Mouse (Mus musculus) neural tube, embryonic 13.5 days (tissue): ENCODE data around the gene Fcgr3. TPM values are rescaled to one million over a fixed set of nuclear protein-coding genes. Genes with fewer than 3 reads are reported as not detected.
"Not testable (repeated sequence)": the region's sequence is repeated elsewhere in the genome, so short reads cannot be mapped to it uniquely, and the experiment has no call there.

Experiments
- ATAC-seq: fragments of 200-750 bp; cut with Nextera tagmentation; 2 replicates; pipeline ENCODE4 v1.8.0; 2017; ENCODE audit warnings: low read depth, mild to moderate bottlenecking, moderate TSS enrichment, moderate library complexity
- H3K27ac ChIP-seq: fragments of 300-500 bp; sonication (generic); replicated peaks from 2 replicates; pipeline ENCODE4 v1.5.1; 2015; ENCODE audit warnings: moderate library complexity, mild to moderate bottlenecking, inconsistent platforms
- H3K27me3 ChIP-seq: fragments of 300-500 bp; sonication (generic); 2 replicates; pipeline ENCODE4 v1.6.1; 2015; ENCODE audit warnings: mild to moderate bottlenecking, inconsistent platforms
- H3K36me3 ChIP-seq: fragments of 300-500 bp; sonication (generic); 2 replicates; pipeline ENCODE4 v1.6.1; 2015; ENCODE audit warnings: mild to moderate bottlenecking, inconsistent platforms
- H3K4me1 ChIP-seq: fragments of 300-500 bp; sonication (generic); replicated peaks from 2 replicates; pipeline ENCODE4 v1.6.1; 2015; ENCODE audit warnings: inconsistent platforms
- H3K4me2 ChIP-seq: fragments of 300-500 bp; sonication (generic); 2 replicates; pipeline ENCODE4 v1.6.1; 2015; ENCODE audit warnings: inconsistent platforms, mild to moderate bottlenecking, moderate library complexity
- H3K4me3 ChIP-seq: fragments of 300-500 bp; sonication (generic); 2 replicates; pipeline ENCODE4 v1.5.1; 2015; ENCODE audit warnings: mild to moderate bottlenecking, inconsistent platforms
- H3K9ac ChIP-seq: fragments of 300-500 bp; sonication (generic); 2 replicates; pipeline ENCODE4 v1.6.1; 2015; ENCODE audit warnings: moderate library complexity, mild to moderate bottlenecking, inconsistent platforms
- H3K9me3 ChIP-seq: fragments of 300-500 bp; sonication (generic); 2 replicates; pipeline ENCODE4 v1.6.1; 2016; ENCODE audit warnings: inconsistent platforms
- WGBS: fragments of 180-500 bp; shearing (Covaris S2); methylation state at CpG from one replicate; pipeline ENCODE4 v1.1.7; 2015; 5-methylcytosine and 5-hydroxymethylcytosine counted together
- polyA plus RNA-seq: library from polyadenylated mRNA; unstranded; fragments of >200 nt; fragmentation: Nextera tagmentation; extraction: Ambion mirVana; gene quantifications from 2 replicates; pipeline ENCODE4 v1.2.1, GENCODE M21; 2015

The Fcgr3 gene
- 9.0 and 10.9 TPM in 2 replicates for polyA plus RNA-seq

DNA sequence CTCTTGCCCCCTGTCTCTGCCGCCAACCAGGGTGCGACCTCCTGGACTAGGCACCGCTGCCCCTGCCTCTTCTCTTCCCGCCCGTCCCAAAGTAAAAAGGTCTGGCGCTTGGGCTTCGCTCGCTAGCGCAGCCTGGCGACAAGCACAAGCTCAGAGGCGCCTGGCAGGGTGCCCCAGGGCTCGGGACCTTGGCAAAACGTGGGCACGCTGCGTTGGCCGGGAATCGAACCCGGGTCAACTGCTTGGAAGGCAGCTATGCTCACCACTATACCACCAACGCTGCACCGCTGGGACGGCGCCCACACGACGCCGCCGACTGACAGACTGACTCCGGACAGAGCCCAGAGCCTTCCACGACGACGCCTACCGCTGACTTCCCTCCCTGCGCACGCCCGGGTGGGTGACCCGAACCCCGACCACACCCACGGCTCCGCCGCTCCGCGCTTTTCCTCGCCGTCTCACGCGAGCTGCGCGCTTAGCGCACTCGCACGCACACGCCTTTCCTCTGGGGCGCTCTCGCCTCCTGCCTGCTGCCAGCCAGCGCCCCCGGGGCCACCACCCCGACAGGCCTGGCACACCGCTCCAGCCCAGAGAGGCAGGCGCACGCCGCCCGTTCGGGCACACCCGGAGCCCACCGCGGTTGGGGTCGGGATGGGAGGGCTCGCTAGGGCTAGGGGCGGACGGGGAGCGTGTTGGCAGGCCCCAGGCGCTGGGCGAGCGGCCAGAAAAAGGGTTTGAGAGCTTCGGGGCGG lies at the start of gene Fcgr3:
Gene Fcgr3, minus strand, starts transcription at position 445 of the 752 bp plus-strand sequence.
- not testable (repeated sequence) for H3K4me1 ChIP-seq, H3K36me3 ChIP-seq, H3K27ac ChIP-seq, H3K9ac ChIP-seq, H3K9me3 ChIP-seq
- Histone ChIP-seq H3K4me3 (peak within 1 kb of the TSS; percentile 29), H3K27me3 (peaks cover 48% of the 10 kb centered on the region), H3K4me2 (peak within 1 kb of the TSS; percentile 43)
- 2% methylated on average over 44 of the region's 75 CpGs for WGBS
- ATAC-seq: peak; percentile 60

DNA sequence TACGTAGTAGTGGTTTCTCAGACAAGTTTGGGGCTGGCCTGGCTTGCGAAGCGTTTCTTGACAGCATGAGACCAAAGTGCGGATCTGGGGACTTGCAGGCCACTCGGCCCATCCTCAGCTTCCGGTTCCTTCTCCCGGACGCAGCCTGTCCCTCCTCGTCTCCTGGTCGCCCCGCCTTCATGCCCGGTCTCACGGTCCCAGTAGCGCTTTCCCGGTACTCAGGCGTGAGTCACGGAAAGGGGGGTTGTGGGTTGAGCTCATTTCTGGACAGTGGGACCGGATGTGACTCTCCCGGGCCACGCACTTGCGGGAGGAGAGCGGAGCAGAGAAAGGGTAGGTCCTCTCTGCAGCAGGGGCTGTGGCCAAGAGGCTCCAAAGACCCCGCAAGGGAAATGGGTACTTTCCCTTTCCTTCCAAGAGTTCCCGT lies 49.2 kb upstream of the Fcgr3 start, which contains the start of gene Cfap126:
Gene Cfap126, plus strand, starts transcription at position 46 of the 427 bp plus-strand sequence.
- H3K4me3 ChIP-seq: peak within 1 kb of the TSS; percentile 49
- peak within 1 kb of the TSS; percentile 76 for H3K27ac ChIP-seq
- peak within 1 kb of the TSS; percentile 74 for H3K9ac ChIP-seq
- peak within 1 kb of the TSS; percentile 73 for H3K4me2 ChIP-seq
- no peaks in the 10 kb centered on the region for H3K36me3 ChIP-seq
- H3K4me1 ChIP-seq: peaks cover 30% of the 10 kb centered on the region
- H3K27me3 ChIP-seq: no peaks in the 10 kb centered on the region
- WGBS: under 1% methylated on average over 24 of the region's 24 CpGs
- no peak for ATAC-seq
- H3K9me3 ChIP-seq: no peaks in the 10 kb centered on the region

DNA sequence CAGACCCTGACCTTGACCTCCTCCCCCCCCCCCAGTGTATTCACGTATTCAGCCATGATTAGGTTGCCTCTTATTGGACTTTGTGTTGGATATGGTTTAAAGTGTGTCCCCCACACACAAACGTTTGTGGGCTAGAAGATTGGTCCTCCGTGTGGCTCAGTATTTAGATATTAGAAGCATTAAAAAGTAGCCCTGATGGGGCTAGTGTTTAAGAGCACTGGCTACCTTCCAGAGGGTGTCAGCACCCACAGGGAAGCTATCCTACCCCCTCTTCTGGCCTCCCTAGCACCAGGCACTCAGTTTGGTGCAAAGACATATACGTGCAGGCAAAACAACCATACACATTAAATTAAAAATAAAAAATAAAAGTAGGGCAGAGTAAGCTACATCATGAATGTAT lies 48.3 kb upstream of the Fcgr3 start:
- Histone ChIP-seq H3K9me3 (no peaks in the 10 kb centered on the region), H3K4me2 (no peak overlapping the region), H3K4me1 (peaks cover 30% of the 10 kb centered on the region), H3K27ac (no peak overlapping the region), H3K27me3 (no peaks in the 10 kb centered on the region), H3K4me3 (no peak overlapping the region), H3K36me3 (no peaks in the 10 kb centered on the region), H3K9ac (no peak overlapping the region)
- ATAC-seq: no peak
- 82% methylated on average over 4 of the region's 4 CpGs for WGBS

DNA sequence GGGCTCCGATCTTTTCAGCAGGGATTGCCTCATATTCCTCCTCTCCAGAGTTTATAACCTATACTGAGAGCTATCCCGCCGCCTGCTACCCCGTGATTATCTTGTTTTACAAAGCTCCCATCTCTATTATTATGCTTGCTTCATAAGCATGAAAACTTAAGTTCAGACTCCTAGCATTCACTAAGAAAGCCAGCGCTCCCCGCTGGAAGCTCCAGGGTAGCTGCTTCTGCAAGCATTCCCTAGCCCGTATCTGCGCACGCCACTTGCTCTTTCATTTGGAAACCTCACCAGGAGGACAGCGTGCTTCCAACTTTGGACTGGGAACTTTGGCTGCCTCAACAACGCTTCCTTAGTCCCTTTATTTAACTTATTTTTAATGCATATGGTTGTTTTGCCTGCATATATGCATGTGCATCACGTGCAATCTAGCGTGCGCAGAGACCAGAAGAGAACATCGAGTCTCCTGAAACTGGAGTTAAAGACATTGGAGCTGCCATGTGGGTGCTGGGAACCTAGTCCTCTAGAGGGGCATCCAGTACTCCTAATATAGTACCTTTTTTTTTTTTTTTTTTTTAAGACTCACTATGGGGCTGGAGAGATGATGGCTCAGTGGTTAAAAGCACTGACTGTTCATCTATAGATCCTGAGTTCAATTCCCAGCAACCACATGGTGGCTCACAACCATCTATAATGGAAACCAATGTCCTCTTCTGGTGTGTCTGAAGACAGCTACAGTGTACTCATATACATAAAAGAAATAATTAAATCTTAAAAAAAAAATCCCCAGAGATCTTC lies 47.2 kb upstream of the Fcgr3 start:
- H3K4me2 ChIP-seq: peak overlapping the region; percentile 71
- ATAC-seq: no peak
- peak overlapping the region; percentile 50 for H3K4me3 ChIP-seq
- WGBS: 3% methylated on average over 15 of the region's 15 CpGs
- no peaks in the 10 kb centered on the region for H3K36me3 ChIP-seq
- H3K27ac ChIP-seq: peak overlapping the region; percentile 86
- H3K4me1 ChIP-seq: peaks cover 30% of the 10 kb centered on the region
- H3K9me3 ChIP-seq: no peaks in the 10 kb centered on the region
- H3K27me3 ChIP-seq: no peaks in the 10 kb centered on the region
- peak overlapping the region; percentile 59 for H3K9ac ChIP-seq

DNA sequence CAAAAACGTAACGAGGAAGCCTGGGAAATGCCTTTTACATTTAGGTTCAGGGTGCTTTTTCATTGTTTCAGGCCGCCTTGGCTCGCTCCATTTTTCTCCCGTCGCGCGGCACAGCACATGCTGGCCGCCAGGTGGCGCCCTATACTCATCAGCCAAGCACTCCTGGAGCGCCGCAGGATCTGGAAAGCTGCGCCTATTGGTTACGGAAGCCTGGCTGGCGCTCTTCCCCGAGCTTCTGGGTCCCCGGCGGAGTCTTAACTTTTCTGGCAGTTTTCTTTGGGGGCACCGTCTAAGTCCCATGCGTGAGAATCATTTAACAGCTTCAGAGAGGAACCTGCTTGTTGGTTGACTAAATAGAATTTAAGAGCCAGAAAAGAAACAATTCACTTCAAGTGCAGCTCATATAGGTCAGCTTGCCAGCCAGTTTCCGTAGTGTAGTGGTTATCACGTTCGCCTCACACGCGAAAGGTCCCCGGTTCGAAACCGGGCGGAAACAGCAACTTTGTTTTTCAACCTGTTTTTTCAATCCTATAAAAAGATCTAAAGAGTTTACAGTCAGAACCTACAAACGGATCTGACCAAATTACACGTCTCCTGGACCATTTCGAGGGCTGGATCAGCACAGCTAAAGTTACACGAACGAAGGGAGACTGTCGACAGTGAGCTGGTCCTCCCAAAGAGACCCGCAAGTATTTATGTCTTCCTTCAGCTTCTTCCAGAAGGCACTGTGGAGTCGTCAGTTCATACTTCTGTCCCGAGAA lies 46.5 kb upstream of the Fcgr3 start:
- under 1% methylated on average over 38 of the region's 38 CpGs for WGBS

DNA sequence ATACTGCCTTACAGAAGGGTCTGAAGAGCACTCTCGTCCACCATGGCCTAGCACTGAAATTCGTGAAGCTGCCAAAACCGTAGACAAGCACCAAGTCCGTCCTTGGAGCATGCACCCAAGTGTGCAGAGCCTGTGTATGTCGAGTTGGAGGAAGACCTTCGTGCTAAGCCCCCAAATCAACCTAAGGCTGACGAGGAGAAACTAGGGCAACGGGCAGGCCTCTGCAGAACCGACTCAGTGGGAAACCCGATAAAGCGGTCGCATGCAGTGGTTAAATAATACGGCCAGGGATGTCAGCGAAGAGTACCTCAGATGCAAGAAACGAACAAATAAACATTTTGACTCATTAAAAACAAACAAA lies 45.9 kb upstream of the Fcgr3 start:
- H3K9me3 ChIP-seq: no peaks in the 10 kb centered on the region
- peak overlapping the region; percentile 86 for H3K27ac ChIP-seq
- H3K9ac ChIP-seq: peak overlapping the region; percentile 65
- peak overlapping the region; percentile 50 for H3K4me3 ChIP-seq
- H3K4me2 ChIP-seq: peak overlapping the region; percentile 71
- WGBS: 9% methylated on average over 15 of the region's 15 CpGs
- no peaks in the 10 kb centered on the region for H3K27me3 ChIP-seq
- ATAC-seq: peak; percentile 51
- H3K36me3 ChIP-seq: no peaks in the 10 kb centered on the region
- peaks cover 30% of the 10 kb centered on the region for H3K4me1 ChIP-seq

More for the DNA sequence above, 46.5 kb upstream of the Fcgr3 start:
- peaks cover 30% of the 10 kb centered on the region for H3K4me1 ChIP-seq
- peak overlapping the region; percentile 50 for H3K4me3 ChIP-seq
- peak overlapping the region; percentile 71 for H3K4me2 ChIP-seq
- no peaks in the 10 kb centered on the region for H3K36me3 ChIP-seq
- H3K9me3 ChIP-seq: no peaks in the 10 kb centered on the region
- no peaks in the 10 kb centered on the region for H3K27me3 ChIP-seq
- peak overlapping the region; percentile 86 for H3K27ac ChIP-seq
- H3K9ac ChIP-seq: peak overlapping the region; percentile 65
- ATAC-seq: peak; percentile 93

DNA sequence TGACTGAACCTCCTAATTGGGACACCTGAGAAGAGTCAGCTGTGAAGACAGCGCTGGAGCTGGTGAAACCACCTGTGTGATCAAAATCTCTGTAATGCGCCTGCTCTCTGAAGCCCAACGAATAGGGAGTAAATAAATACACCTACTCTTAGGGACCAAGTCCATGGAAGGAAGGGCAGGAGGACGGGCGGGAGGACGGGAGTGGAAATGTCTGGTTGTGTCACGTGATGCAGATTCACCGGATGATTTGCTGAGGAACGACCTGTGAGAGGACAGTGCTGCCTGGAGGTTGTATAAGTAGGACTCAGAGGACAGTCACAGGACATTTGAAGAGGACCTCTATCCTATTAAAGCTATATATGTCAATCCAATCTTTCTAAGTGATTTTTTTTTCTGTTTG lies 44.9 kb upstream of the Fcgr3 start:
- H3K27me3 ChIP-seq: no peaks in the 10 kb centered on the region
- H3K9ac ChIP-seq: no peak overlapping the region
- H3K4me2 ChIP-seq: no peak overlapping the region
- no peaks in the 10 kb centered on the region for H3K36me3 ChIP-seq
- peaks cover 30% of the 10 kb centered on the region for H3K4me1 ChIP-seq
- H3K4me3 ChIP-seq: no peak overlapping the region
- no peak for ATAC-seq
- H3K9me3 ChIP-seq: no peaks in the 10 kb centered on the region
- no peak overlapping the region for H3K27ac ChIP-seq
- WGBS: 43% methylated on average over 9 of the region's 9 CpGs

DNA sequence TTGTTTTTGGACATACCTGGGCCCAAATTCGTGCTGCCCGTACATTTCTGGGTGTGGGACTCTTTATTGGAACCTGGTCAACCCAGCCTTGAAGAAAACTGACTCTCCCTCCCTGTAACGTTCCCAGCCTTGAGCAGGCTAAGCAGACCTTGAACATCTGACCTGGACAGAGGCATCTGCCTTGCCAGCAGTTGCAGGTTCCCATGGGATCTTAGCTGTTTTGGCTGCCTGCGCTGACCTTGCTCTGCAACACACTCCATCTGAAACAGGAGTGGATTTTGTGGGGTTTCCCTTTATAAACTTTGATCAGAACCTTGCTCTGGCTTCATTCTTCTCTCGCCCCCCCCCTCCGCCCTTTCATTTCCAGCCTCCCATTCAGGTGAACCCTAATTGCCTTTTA lies 40.5 kb upstream of the Fcgr3 start:
- Histone ChIP-seq H3K27me3 (no peaks in the 10 kb centered on the region), H3K4me1 (peaks cover 13% of the 10 kb centered on the region), H3K4me3 (no peak overlapping the region), H3K9me3 (no peaks in the 10 kb centered on the region), H3K9ac (no peak overlapping the region), H3K4me2 (no peak overlapping the region), H3K36me3 (no peaks in the 10 kb centered on the region), H3K27ac (no peak overlapping the region)
- no peak for ATAC-seq
- 72% methylated on average over 6 of the region's 6 CpGs for WGBS

DNA sequence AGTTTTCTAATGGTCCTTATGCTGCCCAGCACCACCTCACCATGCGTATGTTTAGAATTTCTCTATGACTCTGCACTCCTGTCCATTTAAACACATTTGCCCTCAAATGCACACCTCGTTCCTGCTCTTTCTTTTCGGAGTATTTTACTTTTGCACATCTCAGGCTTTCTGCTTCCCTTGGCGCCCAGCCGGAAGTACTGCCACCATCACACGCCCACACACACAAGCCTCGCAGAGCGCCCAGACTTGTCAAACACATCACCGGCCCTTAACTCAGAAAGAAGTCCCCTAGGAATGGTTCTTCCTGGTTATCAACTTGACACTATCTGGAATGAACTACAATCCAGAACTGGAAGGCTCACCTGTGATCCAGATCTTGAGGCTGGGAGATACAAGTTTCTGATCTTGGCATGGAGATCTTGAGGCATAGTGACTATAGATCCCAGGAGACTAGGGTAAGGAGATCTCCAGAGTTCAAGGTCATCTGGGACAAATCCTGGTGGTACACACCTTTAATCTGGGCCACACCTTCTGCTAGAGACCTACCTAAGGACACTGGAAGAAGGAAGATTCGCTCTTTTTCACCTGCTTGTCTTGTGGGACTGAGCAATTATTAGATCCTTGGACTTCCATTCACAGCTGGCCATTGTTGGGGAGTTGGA lies 38.6 kb upstream of the Fcgr3 start:
- Histone ChIP-seq H3K27ac (no peak overlapping the region), H3K9me3 (no peaks in the 10 kb centered on the region), H3K9ac (peak overlapping the region; percentile 18; the same call in 1 of the 2 replicates), H3K4me1 (peaks cover 7% of the 10 kb centered on the region), H3K4me3 (peak overlapping the region; percentile 64), H3K36me3 (no peaks in the 10 kb centered on the region), H3K4me2 (peak overlapping the region; percentile 60), H3K27me3 (no peaks in the 10 kb centered on the region)
- WGBS: 11% methylated on average over 10 of the region's 10 CpGs
- no peak for ATAC-seq

DNA sequence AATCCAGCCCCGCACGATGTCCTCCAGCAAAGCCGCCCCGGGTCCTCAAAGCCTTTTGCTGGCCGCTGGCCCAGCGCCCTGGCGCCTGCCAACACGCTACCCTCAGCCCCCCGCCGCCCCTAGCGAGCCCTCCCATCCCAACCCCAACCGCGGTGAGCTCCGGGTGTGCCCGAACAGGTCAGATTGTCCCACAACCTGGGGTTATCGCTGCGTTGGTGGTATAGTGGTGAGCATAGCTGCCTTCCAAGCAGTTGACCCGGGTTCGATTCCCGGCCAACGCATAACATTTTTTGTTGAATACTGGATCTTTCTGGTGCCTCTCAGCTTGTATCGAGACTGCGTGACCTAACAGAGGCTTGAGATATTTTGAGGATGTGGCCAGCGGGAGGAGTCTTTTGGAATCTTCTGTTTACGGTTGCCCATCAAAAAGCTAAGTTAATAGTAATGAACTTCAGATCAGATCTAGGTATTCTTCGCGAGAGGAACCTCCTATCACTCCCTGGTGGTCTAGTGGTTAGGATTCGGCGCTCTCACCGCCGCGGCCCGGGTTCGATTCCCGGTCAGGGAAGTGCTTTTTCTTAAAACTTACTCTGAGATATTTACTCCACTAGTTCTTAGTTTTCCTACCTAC lies 37.9 kb upstream of the Fcgr3 start:
- peak overlapping the region; percentile 64 for H3K4me3 ChIP-seq
- H3K9ac ChIP-seq: peak overlapping the region; percentile 73
- peak overlapping the region; percentile 60 for H3K4me2 ChIP-seq
- no peaks in the 10 kb centered on the region for H3K36me3 ChIP-seq
- no peaks in the 10 kb centered on the region for H3K27me3 ChIP-seq
- H3K27ac ChIP-seq: peak overlapping the region; percentile 82
- no peaks in the 10 kb centered on the region for H3K9me3 ChIP-seq
- H3K4me1 ChIP-seq: peaks cover 7% of the 10 kb centered on the region
- peak; percentile 95 for ATAC-seq
- WGBS: under 1% methylated on average over 35 of the region's 35 CpGs
